ENCODE assay signal across 12 mouse cellular contexts in the genomic region with DNA sequence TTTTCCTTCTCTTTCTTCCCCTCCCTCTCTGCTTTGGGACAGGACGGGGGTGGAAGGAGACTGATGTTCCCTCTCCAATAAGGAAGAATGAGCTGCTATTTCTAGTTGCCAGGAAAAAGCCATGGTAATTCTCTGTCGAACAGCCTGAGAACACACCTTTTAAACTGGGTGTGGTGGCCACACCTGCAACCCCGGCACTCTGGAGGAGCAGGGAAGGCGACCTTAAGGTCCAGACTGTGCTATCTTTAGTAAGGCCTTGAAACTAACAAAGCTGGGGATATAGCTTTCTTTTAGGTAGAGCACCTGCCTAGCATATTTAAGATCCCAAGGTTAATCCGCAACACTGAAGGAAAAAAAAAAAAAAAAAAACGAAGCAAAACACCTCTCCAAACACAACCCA.
A peak's percentile ranks its signal among the peaks of the same experiment; 100 is the strongest.
DNase-seq lines count a peak whose midpoint lies in the region; ATAC-seq lines count a peak whose summit lies in the region.
"Had no signal": no experiment of that assay in that cellular context is flagged by ENCODE, and none has a peak within 500 bp of the region (broad histone marks: within the 10 kb centered on the region; RNA-seq: fewer than 3 reads in every experiment).

No protein-coding gene starts in this region.

- 0 out of 2 replicates have a peak, but pooled peaks have one; percentile 16 for ATAC-seq in hindbrain, embryonic 12.5 days (ENCODE audit: low FRiP score)
- no peak for ATAC-seq in neural tube, embryonic 12.5 days (ENCODE audit: low FRiP score, low read depth)

- peaks cover 3% of the 10 kb centered on the region; the same call in 1 of the 2 replicates for H3K4me1 ChIP-seq in hindbrain, embryonic 12.5 days
- H3K4me1 ChIP-seq in hindbrain, embryonic 10.5 days (replicated peaks) = peaks cover 15% of the 10 kb centered on the region; the same call in 1 of the 2 replicates
- no peaks in the 10 kb centered on the region for H3K4me1 ChIP-seq in neural tube, embryonic 12.5 days

- H3K36me3 ChIP-seq in hindbrain, embryonic 12.5 days = no peaks in the 10 kb centered on the region
- no peaks in the 10 kb centered on the region for H3K36me3 ChIP-seq in hindbrain, embryonic 10.5 days
- no peaks in the 10 kb centered on the region for H3K36me3 ChIP-seq in neural tube, embryonic 12.5 days
- H3K36me3 ChIP-seq: heart, embryonic 15.5 days had no signal

- no peaks in the 10 kb centered on the region for H3K27me3 ChIP-seq in hindbrain, embryonic 12.5 days
- H3K27me3 ChIP-seq in hindbrain, embryonic 10.5 days (ENCODE audit: insufficient read depth, poor library complexity, severe bottlenecking) = no peaks in the 10 kb centered on the region
- H3K27me3 ChIP-seq in neural tube, embryonic 12.5 days (replicated peaks) = no peaks in the 10 kb centered on the region
- H3K27me3 ChIP-seq: heart, embryonic 15.5 days had no signal

- no peak for DNase-seq in hindbrain, embryonic 10.5 days (ENCODE audit: low spot score)
- DNase-seq in neural tube, embryonic 10.5 days (ENCODE audit: extremely low spot score, low spot score) = no peak
- DNase-seq in large intestine, adult 2 months (ENCODE audit: low read depth, low spot score) = peak; percentile 80
- DNase-seq in adrenal gland, postnatal 4 days (ENCODE audit: low spot score in 2 of 2) = no peak
- no peak for DNase-seq in kidney, postnatal 14 days
- no peak for DNase-seq in embryo, embryonic 9.5 days (ENCODE audit: extremely low spot score)
- DNase-seq: kidney, adult 11 months had no signal

- no peak overlapping the region for H3K27ac ChIP-seq in hindbrain, embryonic 12.5 days
- H3K27ac ChIP-seq in hindbrain, embryonic 10.5 days = no peak overlapping the region
- H3K27ac ChIP-seq in neural tube, embryonic 12.5 days = no peak overlapping the region
- H3K27ac ChIP-seq: heart, embryonic 15.5 days; liver, embryonic 14.5 days had no signal

- H3K4me3 ChIP-seq in hindbrain, embryonic 12.5 days = no peak overlapping the region
- H3K4me3 ChIP-seq in hindbrain, embryonic 10.5 days = no peak overlapping the region
- no peak overlapping the region for H3K4me3 ChIP-seq in neural tube, embryonic 12.5 days
- H3K4me3 ChIP-seq: myocyte had no signal

- 0 out of 2 replicates have a peak, but pooled peaks cover 2% of the 10 kb centered on the region for H3K9me3 ChIP-seq in hindbrain, embryonic 12.5 days (replicated peaks)
- H3K9me3 ChIP-seq in hindbrain, embryonic 10.5 days = peaks cover 9% of the 10 kb centered on the region
- H3K9me3 ChIP-seq in neural tube, embryonic 12.5 days = no peaks in the 10 kb centered on the region
- H3K9me3 ChIP-seq: heart, embryonic 15.5 days had no signal

- no peak overlapping the region for H3K9ac ChIP-seq in hindbrain, embryonic 12.5 days
- no peak overlapping the region for H3K9ac ChIP-seq in neural tube, embryonic 12.5 days
- H3K9ac ChIP-seq: heart, embryonic 15.5 days; liver, embryonic 14.5 days had no signal

- 71% methylated on average over 6 of the region's 6 CpGs for WGBS in hindbrain, embryonic 12.5 days
- 80% methylated on average over 6 of the region's 6 CpGs for WGBS in hindbrain, embryonic 10.5 days
- WGBS in neural tube, embryonic 12.5 days = 69% methylated on average over 6 of the region's 6 CpGs
- WGBS in large intestine, adult 2 months = 27% methylated on average over 6 of the region's 6 CpGs

- peak overlapping the region; percentile 36; the same call in 1 of the 2 replicates for H3K4me2 ChIP-seq in hindbrain, embryonic 12.5 days (replicated peaks)
- H3K4me2 ChIP-seq in neural tube, embryonic 12.5 days (replicated peaks) = peak overlapping the region; percentile 48; the same call in 1 of the 2 replicates
